Mouse (Mus musculus) hindbrain, embryonic 12.5 days (tissue): ENCODE measurements around the gene Spcs2. TPM values are rescaled to one million over a fixed set of nuclear protein-coding genes. Genes with fewer than 3 reads are reported as not detected.

ENCODE experiments used
- ATAC-seq: fragments of 200-750 bp; cut with Nextera tagmentation; 2 replicates; pipeline ENCODE4 v1.8.0; 2017; ENCODE audit warnings: moderate TSS enrichment; ENCODE audit not compliant: low FRiP score
- H3K27ac ChIP-seq: fragments of 300-500 bp; sonication (generic); 2 replicates; pipeline ENCODE4 v1.5.1; 2016; ENCODE audit warnings: mild to moderate bottlenecking
- H3K27me3 ChIP-seq: fragments of 300-500 bp; sonication (generic); 2 replicates; pipeline ENCODE4 v1.6.1; 2016; ENCODE audit warnings: mild to moderate bottlenecking
- H3K36me3 ChIP-seq: fragments of 300-500 bp; sonication (generic); 2 replicates; pipeline ENCODE4 v1.6.1; 2016; ENCODE audit warnings: mild to moderate bottlenecking
- H3K4me1 ChIP-seq: fragments of 300-500 bp; sonication (generic); 2 replicates; pipeline ENCODE4 v1.6.1; 2016
- H3K4me2 ChIP-seq: fragments of 300-500 bp; sonication (generic); replicated peaks from 2 replicates; pipeline ENCODE4 v1.6.1; 2016; ENCODE audit warnings: mild to moderate bottlenecking
- H3K4me3 ChIP-seq: fragments of 300-500 bp; sonication (generic); 2 replicates; pipeline ENCODE4 v1.5.1; 2016; ENCODE audit warnings: mild to moderate bottlenecking
- H3K9ac ChIP-seq: fragments of 300-500 bp; sonication (generic); 2 replicates; pipeline ENCODE4 v1.6.1; 2016; ENCODE audit warnings: mild to moderate bottlenecking, moderate library complexity
- H3K9me3 ChIP-seq: fragments of 300-500 bp; sonication (generic); replicated peaks from 2 replicates; pipeline ENCODE4 v1.6.1; 2016; ENCODE audit warnings: mild to moderate bottlenecking
- WGBS: fragments of 180-500 bp; shearing (Covaris S2); methylation state at CpG from one replicate; pipeline ENCODE4 v1.1.7; 2016; 5-methylcytosine and 5-hydroxymethylcytosine counted together
- polyA plus RNA-seq: library from polyadenylated mRNA; unstranded; fragments of >200 nt; fragmentation: Nextera tagmentation; extraction: Ambion mirVana; gene quantifications from 2 replicates; pipeline ENCODE4 v1.2.1, GENCODE M21; 2016

The Spcs2 gene
- polyA plus RNA-seq, 1 experiment from 2014 or later, result 352 TPM

GRCm38 (mm10) chr7:99788563-99788962, 74.7 kb downstream of the Spcs2 start:
- 42% methylated on average over 5 of the region's 5 CpGs for WGBS

GRCm38 (mm10) chr7:99787935-99788334, 75.3 kb downstream of the Spcs2 start:
- H3K27ac ChIP-seq, result no peak overlapping the region; the same call in 1 of the 2 replicates

More at GRCm38 (mm10) chr7:99788563-99788962, 74.7 kb downstream of the Spcs2 start:
- Histone ChIP-seq H3K9ac (no peak overlapping the region), H3K9me3 (no peaks in the 10 kb centered on the region), H3K27ac (peak overlapping the region; percentile 55; the same call in 1 of the 2 replicates), H3K36me3 (no peaks in the 10 kb centered on the region), H3K4me1 (peaks cover 21% of the 10 kb centered on the region), H3K4me3 (no peak overlapping the region), H3K4me2 (no peak overlapping the region), H3K27me3 (no peaks in the 10 kb centered on the region)
- no peak for ATAC-seq

More at GRCm38 (mm10) chr7:99787935-99788334, 75.3 kb downstream of the Spcs2 start:
- WGBS, result 39% methylated on average over 2 of the region's 2 CpGs
- no peak overlapping the region for H3K4me2 ChIP-seq
- H3K27me3 ChIP-seq, result no peaks in the 10 kb centered on the region
- no peak overlapping the region for H3K9ac ChIP-seq
- peaks cover 21% of the 10 kb centered on the region for H3K4me1 ChIP-seq
- H3K4me3 ChIP-seq, result no peak overlapping the region
- ATAC-seq, result no peak
- no peaks in the 10 kb centered on the region for H3K9me3 ChIP-seq
- no peaks in the 10 kb centered on the region for H3K36me3 ChIP-seq

Other genes starting within 250 kb of the Spcs2 start
- gene Tpbgl, start 236.4 kb downstream of the Spcs2 start, polyA plus RNA-seq, result 1.6 and 2.2 TPM in 2 replicates
- 3.2 and 3.8 TPM in 2 replicates for gene Slco2b1, start 152.1 kb downstream of the Spcs2 start, polyA plus RNA-seq
- not detected in 2 replicates for gene Olfr520, start 133.2 kb downstream of the Spcs2 start, polyA plus RNA-seq
- not detected in 2 replicates for gene Olfr521, start 100.0 kb downstream of the Spcs2 start, polyA plus RNA-seq
- 2.3 and 2.5 TPM in 2 replicates for gene Neu3, start 35.0 kb downstream of the Spcs2 start, polyA plus RNA-seq
- 0.44 and 0.94 TPM in 2 replicates for gene Xrra1, start 4.3 kb downstream of the Spcs2 start, polyA plus RNA-seq
- gene Rnf169, start 117.0 kb upstream of the Spcs2 start, polyA plus RNA-seq, result 6.7 and 7.0 TPM in 2 replicates
- gene Chrdl2, start 142.7 kb upstream of the Spcs2 start, polyA plus RNA-seq, result 0.34 and 0.42 TPM in 2 replicates